Mouse (Mus musculus): Measurements from ENCODE around the gene Fxyd7.

Fxyd7 gene

DNA sequence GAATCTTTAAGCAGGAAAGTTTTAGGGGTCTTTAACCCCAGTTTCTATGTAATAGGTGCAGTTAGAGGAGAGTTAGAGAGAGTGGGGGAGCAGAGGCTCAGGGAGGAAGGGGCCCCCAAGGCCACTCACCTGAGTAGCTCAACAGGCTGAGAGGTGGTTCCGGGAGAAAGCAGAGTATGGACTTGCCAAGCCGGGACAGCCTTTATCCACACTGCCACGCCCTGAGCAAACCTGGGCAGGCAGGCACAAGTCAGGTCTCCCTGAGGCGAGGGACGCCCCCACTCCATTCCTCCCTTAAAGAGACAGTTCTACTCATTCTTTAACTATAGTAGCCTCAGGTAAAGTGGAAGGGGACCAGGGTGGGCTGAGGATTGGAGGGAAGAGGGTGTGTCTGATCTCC lies 25.2 kb upstream of the Fxyd7 start, which contains the start of gene Fxyd3:
Gene Fxyd3, minus strand, starts transcription at position 213 of the 400 bp plus-strand sequence.
- peak in 1 of 2 experiments; percentile 56 for DNase-seq (ENCODE audit: low spot score in 2 of 2)

GRCm38 (mm10) chr7:31074713-31075069 lies 23.4 kb upstream of the Fxyd7 start:
- no peak for DNase-seq (ENCODE audit: low spot score in 2 of 2)

- no peak for DNase-seq (ENCODE audit: low spot score in 2 of 2)
Measured at GRCm38 (mm10) chr7:31074061-31074712, 22.9 kb upstream of the Fxyd7 start.

DNA sequence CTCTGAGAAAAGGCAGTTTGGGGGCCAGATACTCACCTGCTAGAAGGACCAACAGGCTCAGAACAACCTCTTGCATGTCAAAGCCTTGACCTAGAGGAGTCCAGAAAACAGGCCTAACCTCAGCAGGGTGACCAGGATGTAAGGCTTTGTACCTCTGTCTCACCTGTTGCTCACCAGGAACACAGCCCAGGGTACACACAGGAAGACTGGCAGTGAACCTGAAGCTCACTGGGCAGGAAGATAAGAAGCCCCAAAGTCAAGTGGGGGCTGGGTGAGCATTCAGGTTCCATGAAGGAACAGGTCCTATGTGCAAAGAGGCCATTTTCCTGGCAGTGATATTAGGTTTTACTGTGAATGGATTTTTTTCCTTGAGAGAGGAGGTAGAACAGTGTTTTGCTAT lies 22.3 kb upstream of the Fxyd7 start:
- DNase-seq (ENCODE audit: low spot score in 2 of 2) = no peak

DNA sequence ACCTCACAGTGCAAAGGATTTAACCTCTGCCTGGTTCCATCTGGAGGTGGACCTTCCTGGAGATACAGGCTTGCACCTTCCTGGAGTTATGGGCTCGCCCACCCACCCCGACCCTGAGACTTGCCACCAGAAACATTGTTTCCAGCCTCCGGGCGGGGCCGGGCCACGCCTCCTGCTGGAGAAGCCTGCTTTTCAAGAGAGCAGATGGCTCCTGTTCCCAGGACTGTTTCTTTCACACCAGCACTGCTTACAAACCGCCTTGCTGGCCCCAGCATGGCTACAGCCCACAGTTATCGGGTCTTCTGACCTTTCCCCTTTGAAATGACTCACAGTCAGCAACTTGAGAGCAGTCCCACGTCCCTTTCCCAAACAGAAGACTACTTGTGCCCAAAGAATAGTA lies 21.1 kb upstream of the Fxyd7 start:
- DNase-seq (ENCODE audit: low spot score in 2 of 2) = no peak

GRCm38 (mm10) chr7:31070324-31070723 lies 19.1 kb upstream of the Fxyd7 start:
- no peak for DNase-seq (ENCODE audit: low spot score in 2 of 2)

DNA sequence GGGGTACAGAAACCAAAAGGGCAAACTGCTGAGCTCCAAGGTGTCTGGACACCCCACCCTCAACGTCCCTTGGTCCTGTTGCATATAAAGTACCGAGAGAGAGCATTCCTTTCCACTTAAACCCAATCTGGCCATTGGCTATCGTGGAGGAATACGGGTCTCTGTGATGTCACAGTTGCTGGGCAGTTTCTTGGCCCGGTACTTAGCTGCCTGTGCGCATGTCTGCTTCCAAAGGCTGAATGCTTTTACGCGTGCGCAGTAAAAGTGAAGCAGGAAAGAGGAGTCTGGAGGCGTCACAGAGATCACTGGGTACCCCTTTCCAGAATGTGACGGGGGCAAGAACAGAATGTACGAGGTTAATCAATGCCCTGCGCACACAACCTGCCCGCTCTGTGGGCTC lies 18.2 kb upstream of the Fxyd7 start:
- DNase-seq (ENCODE audit: low spot score in 2 of 2) = no peak

GRCm38 (mm10) chr7:31067836-31068235 lies 16.6 kb upstream of the Fxyd7 start:
- peak; percentile 58 to 78 for DNase-seq (ENCODE audit: low spot score in 2 of 2)

DNA sequence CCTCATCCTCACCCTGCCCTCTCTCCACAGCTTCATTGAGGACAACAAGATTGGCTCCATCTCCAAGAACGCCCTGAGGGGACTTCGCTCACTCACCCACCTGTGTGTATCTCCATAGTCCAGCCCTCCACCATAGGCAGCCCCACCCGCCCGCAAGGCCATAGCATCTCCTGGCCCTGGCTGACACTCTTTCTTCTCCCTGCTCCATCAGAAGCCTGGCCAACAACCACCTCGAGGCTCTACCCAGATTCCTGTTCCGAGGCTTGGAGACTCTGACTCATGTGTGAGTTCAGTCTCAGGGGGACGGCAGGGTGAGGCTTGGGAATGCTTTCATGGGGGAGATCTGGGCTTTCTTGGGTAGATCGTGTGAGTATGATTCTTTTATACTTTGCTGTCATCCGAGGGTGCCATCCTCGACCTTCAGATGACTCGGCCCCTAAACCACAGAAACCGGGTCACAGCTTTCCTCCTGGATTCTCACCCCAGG lies 11.8 kb upstream of the Fxyd7 start:
- DNase-seq (ENCODE audit: low spot score in 2 of 2) = no peak

DNA sequence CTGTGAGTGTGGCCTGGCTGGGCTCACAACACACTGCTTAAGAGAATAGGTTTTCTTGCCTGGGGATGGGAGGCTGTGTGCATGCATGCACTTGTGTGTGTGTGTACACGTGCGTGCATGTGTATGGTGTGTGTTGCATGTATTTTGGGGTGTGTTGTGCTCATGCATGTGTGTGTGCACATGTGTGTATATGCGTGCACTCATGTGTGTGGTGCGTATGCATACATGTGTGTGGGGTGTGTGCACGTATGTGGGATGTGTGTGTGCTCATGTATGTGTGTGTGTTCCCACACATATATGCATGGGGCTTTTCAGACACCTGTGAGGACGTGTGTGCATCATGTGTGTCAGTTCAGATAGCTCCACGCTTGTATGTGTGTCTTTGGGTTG lies 9.3 kb upstream of the Fxyd7 start:
- no peak for DNase-seq (ENCODE audit: low spot score in 2 of 2)

GRCm38 (mm10) chr7:31059919-31060620 lies 8.8 kb upstream of the Fxyd7 start:
- no peak for DNase-seq (ENCODE audit: low spot score in 2 of 2)

DNA sequence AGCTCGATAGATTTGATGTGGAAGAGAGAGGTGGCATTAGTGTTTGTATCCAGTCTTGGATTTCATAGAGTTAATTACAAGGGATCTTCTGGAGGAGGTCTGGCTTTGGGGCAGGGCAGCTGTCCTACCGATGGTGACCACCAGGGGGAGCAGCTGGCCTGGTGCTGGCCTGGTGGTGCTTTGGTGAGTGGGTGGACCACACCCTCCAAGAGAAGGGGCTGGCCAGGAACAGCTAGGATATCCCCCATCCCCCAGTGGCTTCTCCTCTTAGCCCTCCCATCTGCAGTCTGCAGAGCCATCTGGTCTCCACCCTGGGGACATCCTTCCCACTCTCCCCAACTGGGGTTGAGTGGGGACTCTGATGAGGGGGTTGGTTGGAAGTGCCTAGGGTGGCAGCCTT lies 7.8 kb upstream of the Fxyd7 start, which contains the start of gene Lgi4:
Gene Lgi4, plus strand, starts transcription at position 235 of the 400 bp plus-strand sequence.
- peak; percentile 90 to 93 for DNase-seq (ENCODE audit: low spot score in 2 of 2)

DNA sequence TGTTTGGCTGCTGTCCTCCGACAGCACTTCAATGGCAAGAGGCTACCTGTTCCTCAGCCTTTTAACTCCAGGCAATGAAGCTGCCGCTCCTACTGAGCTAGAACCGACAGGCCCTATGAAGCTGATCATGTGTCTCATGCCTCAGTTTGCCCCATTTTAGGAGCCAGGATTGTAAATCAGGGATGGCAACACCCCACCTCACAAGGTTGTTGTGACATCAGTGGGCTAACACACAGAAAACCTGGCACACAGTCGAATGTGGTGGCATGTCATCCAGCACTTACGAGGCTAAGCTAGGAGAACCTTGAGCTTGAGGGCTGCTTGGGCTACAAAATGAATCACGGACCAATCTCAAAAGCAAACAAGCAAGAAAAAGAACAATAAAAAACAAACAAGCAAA lies 6.9 kb upstream of the Fxyd7 start:
- DNase-seq (ENCODE audit: low spot score in 2 of 2) = no peak

- no peak for DNase-seq (ENCODE audit: low spot score in 2 of 2)
Measured at GRCm38 (mm10) chr7:31057730-31058129, 6.5 kb upstream of the Fxyd7 start.

- DNase-seq (ENCODE audit: low spot score in 2 of 2) = no peak
Measured at GRCm38 (mm10) chr7:31057071-31057470, 5.8 kb upstream of the Fxyd7 start, which contains the start of gene Fxyd1. TSS of gene Fxyd1 (minus strand) at chr7:31057199.

DNA sequence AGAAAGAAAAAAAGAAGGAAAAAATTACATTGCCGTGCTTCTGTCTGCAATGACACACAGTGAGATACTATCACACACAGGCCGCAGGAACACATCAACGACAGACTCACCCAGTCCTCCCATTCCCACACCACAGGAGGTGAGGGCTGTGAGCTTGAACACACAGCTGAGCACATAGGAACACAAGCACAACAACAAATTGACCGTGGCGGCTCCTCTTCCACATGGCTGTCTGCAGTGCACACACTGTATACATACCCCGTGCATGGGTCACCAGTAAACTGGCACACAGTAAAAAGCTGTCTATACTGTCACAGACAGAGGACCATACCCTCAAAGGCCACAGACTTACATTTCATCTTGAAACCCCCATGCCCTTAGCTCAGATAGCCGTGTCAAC lies 5.2 kb upstream of the Fxyd7 start:
- DNase-seq (ENCODE audit: low spot score in 2 of 2) = no peak

- no peak for DNase-seq (ENCODE audit: low spot score in 2 of 2)
Measured at GRCm38 (mm10) chr7:31055883-31056282, 4.6 kb upstream of the Fxyd7 start.

DNA sequence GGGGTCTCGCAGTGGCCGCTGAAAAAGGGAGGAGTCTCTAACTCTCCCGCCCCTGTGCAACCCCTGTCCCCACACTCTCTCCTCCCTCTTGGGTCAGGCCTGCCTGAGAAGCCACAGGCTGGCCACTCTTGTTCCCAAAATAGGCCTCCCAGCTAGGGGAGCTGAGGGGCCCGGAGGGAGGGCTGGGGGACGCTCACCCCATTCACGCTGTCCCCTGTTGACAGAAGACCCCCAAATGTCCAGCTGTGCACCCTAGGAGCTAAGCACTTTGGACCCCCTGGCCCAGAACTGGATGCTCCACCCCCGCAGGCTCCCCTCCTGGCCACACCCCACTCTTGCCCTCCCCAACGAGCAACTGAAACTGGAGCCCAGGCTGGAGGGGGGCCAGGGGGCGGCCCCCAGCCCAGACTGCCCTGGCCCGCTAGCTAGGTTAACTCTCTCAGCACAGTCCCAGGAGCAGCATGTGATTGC lies 4.1 kb upstream of the Fxyd7 start:
- peak; percentile 91 for DNase-seq (ENCODE audit: low spot score in 2 of 2)

- no peak for DNase-seq (ENCODE audit: low spot score in 2 of 2)
Measured at GRCm38 (mm10) chr7:31054661-31055320, 3.5 kb upstream of the Fxyd7 start.

DNA sequence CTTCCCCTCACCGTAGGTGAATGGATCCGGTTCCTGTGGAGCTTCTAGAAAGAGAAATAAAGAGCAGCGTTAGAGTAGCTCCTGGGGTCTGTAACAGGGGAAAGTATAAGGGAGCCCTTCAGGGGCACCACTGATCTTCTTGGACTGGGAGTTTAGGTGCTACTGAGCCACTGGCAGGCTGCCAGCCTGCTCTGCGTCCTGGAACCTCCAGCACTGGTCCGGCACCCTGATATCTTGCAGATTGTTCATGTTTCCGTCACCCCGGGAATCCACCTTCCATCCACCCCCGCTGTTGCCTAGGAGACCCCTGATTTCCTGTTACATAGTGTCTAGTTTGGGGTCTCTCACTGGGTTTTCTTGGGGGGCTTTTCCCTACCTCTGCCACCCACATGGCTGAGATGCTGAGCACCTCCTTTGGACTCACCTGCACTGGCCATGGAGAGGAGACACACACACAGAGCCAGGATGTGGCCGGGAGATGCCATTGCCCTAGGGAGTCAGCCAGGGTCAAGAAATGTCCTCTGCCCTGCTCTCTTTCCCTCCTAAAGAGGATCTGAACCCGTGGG lies 2.7 kb upstream of the Fxyd7 start:
- no peak for DNase-seq (ENCODE audit: low spot score in 2 of 2)

- no peak for DNase-seq (ENCODE audit: low spot score in 2 of 2)
Measured at GRCm38 (mm10) chr7:31052636-31053434, 1.6 kb upstream of the Fxyd7 start.
